In genomic region chr12:56863873-56864562, GRCm38 (mm10) we compare ENCODE assay signal across 20 mouse cellular contexts.
"Had no signal": no experiment of that assay in that cellular context is flagged by ENCODE, and none has a peak within 500 bp of the region (broad histone marks: within the 10 kb centered on the region; RNA-seq: fewer than 3 reads in every experiment).

No protein-coding gene starts in this region.

- H3K9ac ChIP-seq: liver, embryonic 15.5 days; lung, embryonic 14.5 days; midbrain, embryonic 12.5 days; neural tube, embryonic 12.5 days; stomach, embryonic 15.5 days had no signal

- H3K36me3 ChIP-seq: liver, embryonic 15.5 days; midbrain, embryonic 10.5 days; midbrain, embryonic 12.5 days; neural tube, embryonic 12.5 days; stomach, embryonic 15.5 days had no signal

- H3K9me3 ChIP-seq: liver, embryonic 15.5 days; midbrain, embryonic 10.5 days; midbrain, embryonic 12.5 days; neural tube, embryonic 12.5 days; stomach, embryonic 15.5 days had no signal

- H3K27ac ChIP-seq: liver, embryonic 15.5 days; midbrain, embryonic 10.5 days; midbrain, embryonic 12.5 days; neural tube, embryonic 12.5 days; stomach, embryonic 15.5 days; stomach, postnatal 0 days had no signal

- DNase-seq: lung, adult 18-20 months; lung, embryonic 14.5 days; lung, postnatal 10 days; lung, postnatal 4 days; midbrain, embryonic 14.5 days; retina, postnatal 1 day; right cerebral cortex, adult 18-20 months; right cerebral cortex, postnatal 25 days; right cerebral cortex, postnatal 4 days; thymus, adult 2 months; thymus, postnatal 25 days; thymus, postnatal 4 days had no signal

- H3K4me2 ChIP-seq: liver, embryonic 15.5 days; lung, embryonic 14.5 days; midbrain, embryonic 12.5 days; neural tube, embryonic 12.5 days; stomach, embryonic 15.5 days had no signal

- H3K27me3 ChIP-seq: liver, embryonic 15.5 days; midbrain, embryonic 12.5 days; neural tube, embryonic 12.5 days; stomach, embryonic 15.5 days had no signal

- ATAC-seq: midbrain, embryonic 16.5 days had no signal

- H3K4me1 ChIP-seq: liver, embryonic 15.5 days; midbrain, embryonic 10.5 days; midbrain, embryonic 12.5 days; neural tube, embryonic 12.5 days; stomach, embryonic 15.5 days had no signal

- H3K4me3 ChIP-seq: liver, embryonic 15.5 days; midbrain, embryonic 10.5 days; midbrain, embryonic 12.5 days; myocyte; neural tube, embryonic 12.5 days; stomach, embryonic 15.5 days had no signal
